Mouse (Mus musculus): ENCODE measurements around the gene Olfr924. TPM values are rescaled to one million over a fixed set of nuclear protein-coding genes. Genes with fewer than 3 reads are reported as not detected.

The Olfr924 gene
- total RNA-seq (2014; rRNA removed; ENCODE audit: low replicate concordance) (not detected in 2 replicates), polyA plus RNA-seq (2015; fragmentation: Nextera tagmentation; extraction: Ambion mirVana) (not detected in 2 replicates)

DNA sequence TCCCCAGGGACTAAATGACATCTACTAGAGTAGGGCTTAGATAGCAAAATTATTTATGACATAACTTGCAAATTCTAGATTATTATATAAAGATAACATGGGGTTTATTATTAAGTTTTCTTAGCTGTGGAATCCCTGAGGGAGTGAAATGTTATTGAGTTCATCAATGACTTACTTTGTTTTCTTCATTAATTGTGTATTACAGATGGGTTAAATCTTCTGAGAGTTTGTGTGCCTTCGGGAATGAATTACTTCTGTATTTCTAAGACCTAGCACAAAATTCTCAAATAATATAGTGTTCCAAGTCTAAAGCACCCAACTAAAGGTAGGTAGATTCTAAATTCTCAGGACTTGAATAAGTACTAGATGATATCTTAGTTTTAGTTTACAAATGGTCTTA is at the start of gene Olfr924:
Gene Olfr924, plus strand, starts transcription at position 301 of the 400 bp plus-strand sequence.
- Histone ChIP-seq H3K4me1 (ENCODE audit: control insufficient read depth, insufficient read depth) (no peaks in the 10 kb centered on the region), H3K9ac (replicated peaks; ENCODE audit: low read depth, low read length) (no peak within 1 kb of the TSS), H3K9me3 (replicated peaks; ENCODE audit: control insufficient read depth, low read length) (no peaks in the 10 kb centered on the region), H3K4me2 (ENCODE audit: low read depth, low read length) (no peak within 1 kb of the TSS), H3K27ac (ENCODE audit: low read depth) (no peak within 1 kb of the TSS), H3K4me3 (ENCODE audit: low read depth, low read length) (no peak within 1 kb of the TSS), H3K36me3 (replicated peaks; ENCODE audit: control insufficient read depth, insufficient read depth, low read length) (no peaks in the 10 kb centered on the region), H3K27me3 (ENCODE audit: control insufficient read depth, insufficient read depth, low read length) (no peaks in the 10 kb centered on the region)
- WGBS = 71% methylated on average over 1 of the region's 1 CpGs
- DNase-seq (ENCODE audit: low spot score) (no peak), ATAC-seq (ENCODE audit: insufficient read depth, low read depth) (no peak)
- TF ChIP-seq CTCF (IDR thresholded peaks at IDR 0.05; ENCODE audit: low read depth) (no peak), EP300 (IDR thresholded peaks at IDR 0.05; ENCODE audit: low read depth) (no peak)

- DNase-seq (ENCODE audit: low spot score) (no peak), ATAC-seq (ENCODE audit: insufficient read depth, low read depth) (no peak)
- Histone ChIP-seq H3K9me3 (replicated peaks; ENCODE audit: control insufficient read depth, low read length) (no peaks in the 10 kb centered on the region), H3K9ac (replicated peaks; ENCODE audit: low read depth, low read length) (no peak overlapping the region), H3K4me1 (ENCODE audit: control insufficient read depth, insufficient read depth) (no peaks in the 10 kb centered on the region), H3K27ac (ENCODE audit: low read depth) (no peak overlapping the region), H3K4me2 (ENCODE audit: low read depth, low read length) (no peak overlapping the region), H3K27me3 (ENCODE audit: control insufficient read depth, insufficient read depth, low read length) (no peaks in the 10 kb centered on the region), H3K4me3 (ENCODE audit: low read depth, low read length) (no peak overlapping the region), H3K36me3 (replicated peaks; ENCODE audit: control insufficient read depth, insufficient read depth, low read length) (no peaks in the 10 kb centered on the region)
- TF ChIP-seq CTCF (IDR thresholded peaks at IDR 0.05; ENCODE audit: low read depth) = no peak
- TF ChIP-seq EP300 (IDR thresholded peaks at IDR 0.05; ENCODE audit: low read depth) = no peak
These were observed 38.6 kb upstream of the Olfr924 start for GRCm38 (mm10) chr9:38805696-38806095.

DNA sequence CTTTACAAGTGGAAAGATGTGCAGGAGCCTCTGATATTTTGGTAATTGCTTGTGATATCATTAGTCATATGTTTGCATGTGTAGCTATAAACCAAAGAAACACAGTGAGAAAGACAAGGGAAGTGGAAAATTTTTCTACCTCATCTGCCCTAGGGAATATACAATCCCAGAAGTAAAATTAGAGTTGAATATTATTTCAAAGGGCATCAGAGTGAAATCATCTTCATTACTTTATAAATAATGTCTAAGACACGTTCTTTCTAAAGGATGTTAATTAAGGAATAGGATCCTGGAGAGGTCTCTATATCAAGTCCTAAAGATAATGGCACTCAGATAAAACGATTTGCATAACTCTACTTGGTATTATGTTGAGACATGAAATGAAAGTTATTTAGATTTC is 29.9 kb upstream of the Olfr924 start, which contains the start of gene Olfr922:
Gene Olfr922, plus strand, starts transcription at position 301 of the 400 bp plus-strand sequence.
- H3K9ac ChIP-seq (replicated peaks; ENCODE audit: low read depth, low read length) = no peak within 1 kb of the TSS
- WGBS = 41% methylated on average over 2 of the region's 2 CpGs

GRCm38 (mm10) chr9:38815458-38815986 is 28.7 kb upstream of the Olfr924 start:
- no peak overlapping the region for H3K9ac ChIP-seq (replicated peaks; ENCODE audit: low read depth, low read length)
- no peak for DNase-seq (ENCODE audit: low spot score)
- H3K27me3 ChIP-seq (ENCODE audit: control insufficient read depth, insufficient read depth, low read length) = no peaks in the 10 kb centered on the region
- WGBS = 74% methylated on average over 1 of the region's 1 CpGs
- H3K4me1 ChIP-seq (ENCODE audit: control insufficient read depth, insufficient read depth) = no peaks in the 10 kb centered on the region
- no peak overlapping the region for H3K4me3 ChIP-seq (ENCODE audit: low read depth, low read length)
- H3K4me2 ChIP-seq (ENCODE audit: low read depth, low read length) = no peak overlapping the region
- TF ChIP-seq CTCF (IDR thresholded peaks at IDR 0.05; ENCODE audit: low read depth) = no peak
- TF ChIP-seq EP300 (IDR thresholded peaks at IDR 0.05; ENCODE audit: low read depth) = no peak
- no peak overlapping the region for H3K27ac ChIP-seq (ENCODE audit: low read depth)
- no peak for ATAC-seq (ENCODE audit: insufficient read depth, low read depth)
- H3K36me3 ChIP-seq (replicated peaks; ENCODE audit: control insufficient read depth, insufficient read depth, low read length) = no peaks in the 10 kb centered on the region
- H3K9me3 ChIP-seq (replicated peaks; ENCODE audit: control insufficient read depth, low read length) = no peaks in the 10 kb centered on the region

More for the DNA sequence above, 29.9 kb upstream of the Olfr924 start, which contains the start of gene Olfr922:
- no peak within 1 kb of the TSS for H3K27ac ChIP-seq (ENCODE audit: low read depth)
- TF ChIP-seq CTCF (IDR thresholded peaks at IDR 0.05; ENCODE audit: low read depth) (no peak), EP300 (IDR thresholded peaks at IDR 0.05; ENCODE audit: low read depth) (no peak)
- H3K4me2 ChIP-seq (ENCODE audit: low read depth, low read length) = no peak within 1 kb of the TSS
- H3K27me3 ChIP-seq (ENCODE audit: control insufficient read depth, insufficient read depth, low read length) = no peaks in the 10 kb centered on the region
- H3K4me3 ChIP-seq (ENCODE audit: low read depth, low read length) = no peak within 1 kb of the TSS
- H3K9me3 ChIP-seq (replicated peaks; ENCODE audit: control insufficient read depth, low read length) = no peaks in the 10 kb centered on the region
- no peak for DNase-seq (ENCODE audit: low spot score)
- no peak for ATAC-seq (ENCODE audit: insufficient read depth, low read depth)
- no peaks in the 10 kb centered on the region for H3K36me3 ChIP-seq (replicated peaks; ENCODE audit: control insufficient read depth, insufficient read depth, low read length)
- H3K4me1 ChIP-seq (ENCODE audit: control insufficient read depth, insufficient read depth) = no peaks in the 10 kb centered on the region

- H3K9ac ChIP-seq (replicated peaks; ENCODE audit: low read depth, low read length) = no peak within 1 kb of the TSS
- no peaks in the 10 kb centered on the region for H3K4me1 ChIP-seq (ENCODE audit: control insufficient read depth, insufficient read depth)
- WGBS = 89% methylated on average over 1 of the region's 1 CpGs
- H3K36me3 ChIP-seq (replicated peaks; ENCODE audit: control insufficient read depth, insufficient read depth, low read length) = no peaks in the 10 kb centered on the region
- TF ChIP-seq EP300 (IDR thresholded peaks at IDR 0.05; ENCODE audit: low read depth) (no peak), CTCF (IDR thresholded peaks at IDR 0.05; ENCODE audit: low read depth) (no peak)
- no peak within 1 kb of the TSS for H3K4me3 ChIP-seq (ENCODE audit: low read depth, low read length)
- ATAC-seq (ENCODE audit: insufficient read depth, low read depth) = no peak
- no peak for DNase-seq (ENCODE audit: low spot score)
- no peaks in the 10 kb centered on the region for H3K27me3 ChIP-seq (ENCODE audit: control insufficient read depth, insufficient read depth, low read length)
- no peak within 1 kb of the TSS for H3K4me2 ChIP-seq (ENCODE audit: low read depth, low read length)
- H3K9me3 ChIP-seq (replicated peaks; ENCODE audit: control insufficient read depth, low read length) = no peaks in the 10 kb centered on the region
- no peak within 1 kb of the TSS for H3K27ac ChIP-seq (ENCODE audit: low read depth)
These were observed 18.0 kb upstream of the Olfr924 start, which contains the start of gene Olfr923 for GRCm38 (mm10) chr9:38826245-38826644. Gene Olfr923 (plus strand): TSS chr9:38826545.

DNA sequence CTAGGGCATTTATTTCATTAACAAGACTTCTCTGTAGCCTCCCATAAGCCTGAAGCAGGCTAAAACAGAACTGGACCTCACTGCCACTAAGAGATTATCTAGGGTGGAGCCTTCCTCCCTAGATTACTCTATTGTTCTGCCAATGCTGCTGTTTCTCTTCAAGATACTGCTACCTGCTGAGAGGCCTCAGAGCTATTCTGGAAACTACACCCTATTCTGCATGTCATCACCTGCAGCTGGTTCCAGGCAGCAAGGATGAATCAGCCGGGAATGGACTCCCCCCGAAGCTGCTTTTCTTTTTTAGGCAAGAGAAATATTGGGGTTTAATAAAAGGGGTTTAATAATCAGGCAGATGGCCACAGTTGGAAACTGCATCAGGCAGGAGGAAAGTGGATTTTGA is 11.2 kb upstream of the Olfr924 start:
- no peak for ATAC-seq (ENCODE audit: insufficient read depth, low read depth)
- Histone ChIP-seq H3K9ac (replicated peaks; ENCODE audit: low read depth, low read length) (no peak overlapping the region), H3K9me3 (replicated peaks; ENCODE audit: control insufficient read depth, low read length) (no peaks in the 10 kb centered on the region), H3K4me3 (ENCODE audit: low read depth, low read length) (no peak overlapping the region), H3K36me3 (replicated peaks; ENCODE audit: control insufficient read depth, insufficient read depth, low read length) (no peaks in the 10 kb centered on the region), H3K4me1 (ENCODE audit: control insufficient read depth, insufficient read depth) (no peaks in the 10 kb centered on the region), H3K4me2 (ENCODE audit: low read depth, low read length) (peak overlapping the region; percentile 25; the same call in 1 of the 2 replicates), H3K27ac (ENCODE audit: low read depth) (no peak overlapping the region), H3K27me3 (ENCODE audit: control insufficient read depth, insufficient read depth, low read length) (no peaks in the 10 kb centered on the region)
- 24% methylated on average over 2 of the region's 2 CpGs for WGBS
- TF ChIP-seq EP300 (IDR thresholded peaks at IDR 0.05; ENCODE audit: low read depth) (no peak), CTCF (IDR thresholded peaks at IDR 0.05; ENCODE audit: low read depth) (no peak)
- DNase-seq (ENCODE audit: low spot score) = no peak

All from heart, postnatal 0 days (tissue).